ENCODE assay signal across 15 mouse cellular contexts in genomic region chr3:88456313-88456712, GRCm38 (mm10). TPM values are rescaled to one million over a fixed set of nuclear protein-coding genes. Genes with fewer than 3 reads are reported as not detected.
DNase-seq lines count a peak whose midpoint lies in the region; ATAC-seq lines count a peak whose summit lies in the region.
"Had no signal": no experiment of that assay in that cellular context is flagged by ENCODE, and none has a peak within 500 bp of the region (broad histone marks: within the 10 kb centered on the region; RNA-seq: fewer than 3 reads in every experiment).

No protein-coding gene starts in this region.

- no peak overlapping the region for H3K9ac ChIP-seq in hindbrain, embryonic 15.5 days
- H3K9ac ChIP-seq in hindbrain, embryonic 16.5 days (ENCODE audit: low read depth, low read length) = no peak overlapping the region
- H3K9ac ChIP-seq in intestine, embryonic 16.5 days (ENCODE audit: low read depth, low read length) = 0 out of 2 replicates have a peak overlapping the region, but pooled peaks have one; percentile 14
- H3K9ac ChIP-seq in midbrain, embryonic 16.5 days (ENCODE audit: low read depth, low read length) = 0 out of 2 replicates have a peak overlapping the region, but pooled peaks have one; percentile 75
- H3K9ac ChIP-seq: embryonic facial prominence, embryonic 13.5 days; limb, embryonic 13.5 days had no signal

- peak; percentile 90 to 95 for DNase-seq in kidney, postnatal 36 days
- DNase-seq in cerebellum, adult 11-12 months = no peak
- no peak for DNase-seq in spleen, postnatal 14 days (ENCODE audit: low spot score in 2 of 2)
- no peak for DNase-seq in spleen, adult 12 weeks (ENCODE audit: low spot score)
- DNase-seq: B cell, adult 2 months; gastrocnemius, postnatal 36 days; heart, postnatal 10 days; right cerebral cortex, postnatal 25 days had no signal

- H3K27ac ChIP-seq in hindbrain, embryonic 15.5 days (replicated peaks) = no peak overlapping the region
- no peak overlapping the region for H3K27ac ChIP-seq in hindbrain, embryonic 16.5 days (ENCODE audit: low read depth, low read length)
- peak overlapping the region; percentile 95 for H3K27ac ChIP-seq in intestine, embryonic 16.5 days (ENCODE audit: low read length)
- no peak overlapping the region for H3K27ac ChIP-seq in midbrain, embryonic 16.5 days (ENCODE audit: low read length)
- H3K27ac ChIP-seq: limb, embryonic 13.5 days had no signal

- peak overlapping the region; percentile 88 for H3K4me2 ChIP-seq in hindbrain, embryonic 15.5 days
- H3K4me2 ChIP-seq in hindbrain, embryonic 16.5 days (ENCODE audit: low read length) = no peak overlapping the region; the same call in 1 of the 2 replicates
- H3K4me2 ChIP-seq in intestine, embryonic 16.5 days (ENCODE audit: low read depth, low read length) = peak overlapping the region; percentile 60
- H3K4me2 ChIP-seq in midbrain, embryonic 16.5 days (ENCODE audit: low read length) = peak overlapping the region; percentile 82; the same call in 1 of the 2 replicates
- H3K4me2 ChIP-seq: embryonic facial prominence, embryonic 13.5 days; limb, embryonic 13.5 days had no signal

- ATAC-seq in hindbrain, embryonic 15.5 days (ENCODE audit: low FRiP score, low read depth) = no peak
- no peak for ATAC-seq in hindbrain, embryonic 16.5 days
- peak; percentile 45 for ATAC-seq in intestine, embryonic 16.5 days
- no peak for ATAC-seq in midbrain, embryonic 16.5 days
- ATAC-seq: forebrain, embryonic 16.5 days had no signal

- peaks cover 30% of the 10 kb centered on the region for H3K4me1 ChIP-seq in hindbrain, embryonic 15.5 days (replicated peaks)
- H3K4me1 ChIP-seq in hindbrain, embryonic 16.5 days (ENCODE audit: control insufficient read depth, insufficient read depth, low read depth, low read length) = peaks cover 18% of the 10 kb centered on the region
- H3K4me1 ChIP-seq in intestine, embryonic 16.5 days (ENCODE audit: control insufficient read depth, insufficient read depth, low read length) = peaks cover 26% of the 10 kb centered on the region
- peaks cover 25% of the 10 kb centered on the region for H3K4me1 ChIP-seq in midbrain, embryonic 16.5 days (ENCODE audit: control insufficient read depth, insufficient read depth, low read length)

- no peaks in the 10 kb centered on the region for H3K9me3 ChIP-seq in hindbrain, embryonic 15.5 days
- no peaks in the 10 kb centered on the region for H3K9me3 ChIP-seq in hindbrain, embryonic 16.5 days (ENCODE audit: control insufficient read depth, low read length)
- H3K9me3 ChIP-seq in intestine, embryonic 16.5 days (ENCODE audit: control insufficient read depth, low read length) = no peaks in the 10 kb centered on the region
- no peaks in the 10 kb centered on the region for H3K9me3 ChIP-seq in midbrain, embryonic 16.5 days (replicated peaks; ENCODE audit: control insufficient read depth, low read length, poor library complexity, severe bottlenecking)
- H3K9me3 ChIP-seq: embryonic facial prominence, embryonic 13.5 days; limb, embryonic 13.5 days had no signal

- no peak overlapping the region for H3K4me3 ChIP-seq in hindbrain, embryonic 15.5 days
- H3K4me3 ChIP-seq in hindbrain, embryonic 16.5 days (ENCODE audit: low read length) = no peak overlapping the region
- H3K4me3 ChIP-seq in intestine, embryonic 16.5 days (ENCODE audit: low read length) = 0 out of 2 replicates have a peak overlapping the region, but pooled peaks have one; percentile 42
- no peak overlapping the region for H3K4me3 ChIP-seq in midbrain, embryonic 16.5 days (ENCODE audit: low read depth, low read length)
- H3K4me3 ChIP-seq: embryonic facial prominence, embryonic 13.5 days; limb, embryonic 13.5 days had no signal

- 84% methylated on average over 8 of the region's 8 CpGs for WGBS in hindbrain, embryonic 15.5 days
- 84% methylated on average over 8 of the region's 8 CpGs for WGBS in hindbrain, embryonic 16.5 days
- WGBS in intestine, embryonic 16.5 days = 63% methylated on average over 8 of the region's 8 CpGs
- 93% methylated on average over 8 of the region's 8 CpGs for WGBS in midbrain, embryonic 16.5 days

- no peaks in the 10 kb centered on the region for H3K27me3 ChIP-seq in hindbrain, embryonic 15.5 days
- H3K27me3 ChIP-seq in hindbrain, embryonic 16.5 days (replicated peaks; ENCODE audit: control insufficient read depth, insufficient read depth, low read length) = no peaks in the 10 kb centered on the region
- 0 out of 2 replicates have a peak, but pooled peaks cover 3% of the 10 kb centered on the region for H3K27me3 ChIP-seq in intestine, embryonic 16.5 days (replicated peaks; ENCODE audit: control insufficient read depth, insufficient read depth, low read length)
- H3K27me3 ChIP-seq in midbrain, embryonic 16.5 days (ENCODE audit: control insufficient read depth, insufficient read depth, low read depth, low read length) = no peaks in the 10 kb centered on the region

- H3K36me3 ChIP-seq in hindbrain, embryonic 15.5 days = peaks cover 7% of the 10 kb centered on the region; the same call in 1 of the 2 replicates
- H3K36me3 ChIP-seq in hindbrain, embryonic 16.5 days (ENCODE audit: control insufficient read depth, insufficient read depth, low read length) = peaks cover 3% of the 10 kb centered on the region; the same call in 1 of the 2 replicates
- no peaks in the 10 kb centered on the region for H3K36me3 ChIP-seq in intestine, embryonic 16.5 days (ENCODE audit: control insufficient read depth, insufficient read depth, low read length)
- H3K36me3 ChIP-seq in midbrain, embryonic 16.5 days (ENCODE audit: control insufficient read depth, insufficient read depth, low read length) = peaks cover 4% of the 10 kb centered on the region; the same call in 1 of the 2 replicates
- H3K36me3 ChIP-seq: embryonic facial prominence, embryonic 13.5 days; limb, embryonic 13.5 days had no signal

RNA-seq across cellular contexts. Expression of gene Sema4a, which starts 4.7 kb away (rescaled TPM):
- 30.4 and 30.5 TPM in 2 replicates for polyA plus RNA-seq in hindbrain, embryonic 15.5 days (2015; fragmentation: Nextera tagmentation; extraction: Ambion mirVana)
- 32.3 and 32.8 TPM in 2 replicates for polyA plus RNA-seq in hindbrain, embryonic 16.5 days (2015; fragmentation: Nextera tagmentation; extraction: Ambion mirVana)
- polyA plus RNA-seq in intestine, embryonic 16.5 days (2015; fragmentation: Nextera tagmentation; extraction: Ambion mirVana) = 60.9 and 71.1 TPM in 2 replicates
- 42.5 and 44.0 TPM in 2 replicates for polyA plus RNA-seq in midbrain, embryonic 16.5 days (2015; fragmentation: Nextera tagmentation; extraction: Ambion mirVana)

RNA-seq across cellular contexts. Expression of gene Slc25a44, which starts 31.4 kb away (rescaled TPM):
- 34.7 and 40.4 TPM in 2 replicates for polyA plus RNA-seq in hindbrain, embryonic 15.5 days (2015; fragmentation: Nextera tagmentation; extraction: Ambion mirVana)
- polyA plus RNA-seq in hindbrain, embryonic 16.5 days (2015; fragmentation: Nextera tagmentation; extraction: Ambion mirVana) = 40.3 and 42.3 TPM in 2 replicates
- 20.4 and 21.8 TPM in 2 replicates for polyA plus RNA-seq in intestine, embryonic 16.5 days (2015; fragmentation: Nextera tagmentation; extraction: Ambion mirVana)
- polyA plus RNA-seq in midbrain, embryonic 16.5 days (2015; fragmentation: Nextera tagmentation; extraction: Ambion mirVana) = 36.7 and 39.3 TPM in 2 replicates

RNA-seq across cellular contexts. Expression of gene Pmf1, which starts 46.2 kb away (rescaled TPM):
- polyA plus RNA-seq in hindbrain, embryonic 15.5 days (2015; fragmentation: Nextera tagmentation; extraction: Ambion mirVana) = 28.8 and 35.4 TPM in 2 replicates
- 30.6 and 34.4 TPM in 2 replicates for polyA plus RNA-seq in hindbrain, embryonic 16.5 days (2015; fragmentation: Nextera tagmentation; extraction: Ambion mirVana)
- 112 and 129 TPM in 2 replicates for polyA plus RNA-seq in intestine, embryonic 16.5 days (2015; fragmentation: Nextera tagmentation; extraction: Ambion mirVana)
- polyA plus RNA-seq in midbrain, embryonic 16.5 days (2015; fragmentation: Nextera tagmentation; extraction: Ambion mirVana) = 18.3 and 19.2 TPM in 2 replicates

RNA-seq across cellular contexts. Expression of gene Lmna, which starts 53.4 kb away (rescaled TPM):
- polyA plus RNA-seq in hindbrain, embryonic 15.5 days (2015; fragmentation: Nextera tagmentation; extraction: Ambion mirVana) = 52.2 and 53.4 TPM in 2 replicates
- 62.3 and 70.4 TPM in 2 replicates for polyA plus RNA-seq in hindbrain, embryonic 16.5 days (2015; fragmentation: Nextera tagmentation; extraction: Ambion mirVana)
- polyA plus RNA-seq in intestine, embryonic 16.5 days (2015; fragmentation: Nextera tagmentation; extraction: Ambion mirVana) = 126 and 127 TPM in 2 replicates
- 51.0 and 59.7 TPM in 2 replicates for polyA plus RNA-seq in midbrain, embryonic 16.5 days (2015; fragmentation: Nextera tagmentation; extraction: Ambion mirVana)

Comparison
In these comparisons a context has a peak if more than half of its experiments do, and no peak if none do; other contexts are left out.
1. H3K9ac ChIP-seq: peak in intestine, embryonic 16.5 days (single experiment) and midbrain, embryonic 16.5 days (single experiment); none in hindbrain, embryonic 15.5 days (single experiment) and hindbrain, embryonic 16.5 days (single experiment).
2. DNase-seq: peak in kidney, postnatal 36 days (2 of 2); none in cerebellum, adult 11-12 months (single experiment), spleen, postnatal 14 days (0 of 2) and spleen, adult 12 weeks (single experiment).